Mouse (Mus musculus) ES-Bruce4 (cell line): ENCODE results near the gene Rest.

Experiments
- EP300 ChIP-seq: IDR thresholded peaks from 2 replicates; pipeline ENCODE4 v1.6.1; 2011; ENCODE audit warnings: low read depth, low read length; ENCODE audit not compliant: insufficient read depth
- POLR2A ChIP-seq: IDR thresholded peaks from one replicate; pipeline ENCODE4 v1.8.1; 2011; ENCODE audit warnings: low read length; ENCODE audit not compliant: insufficient read depth

DNA sequence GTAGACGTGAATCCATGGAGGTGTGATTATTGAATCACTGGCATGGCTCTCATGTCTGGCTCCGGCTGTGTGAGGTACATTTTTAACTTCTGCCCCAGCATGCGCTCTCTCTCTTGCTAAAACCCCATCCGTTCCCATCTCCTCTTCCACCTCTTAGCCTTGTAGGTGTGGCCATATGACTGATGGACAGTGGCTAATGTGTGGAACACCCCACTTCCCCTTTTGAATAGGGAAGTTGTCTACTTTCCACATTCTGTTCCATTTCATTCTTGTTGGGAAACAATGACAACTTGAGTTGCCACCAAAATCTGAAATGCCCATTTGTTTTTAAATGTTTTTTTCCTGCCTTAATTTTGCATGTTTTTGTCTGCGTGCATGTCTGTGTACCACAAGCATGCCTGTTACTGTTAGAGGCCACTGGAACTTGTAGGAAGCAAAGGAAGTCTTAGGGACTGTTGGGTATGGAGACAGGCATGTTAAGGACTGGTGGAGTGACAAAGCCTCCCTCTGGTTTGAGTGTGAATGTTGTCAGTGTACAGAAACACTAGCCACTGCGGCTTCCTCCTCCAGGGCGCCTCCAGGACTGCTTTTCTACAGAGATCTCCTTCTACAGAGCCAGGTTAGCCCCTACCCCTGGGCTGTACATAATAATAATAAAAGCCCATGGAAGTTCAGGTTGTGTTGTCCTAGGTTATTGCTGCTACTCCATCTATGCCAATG lies 27.7 kb downstream of the Rest start:
- TF ChIP-seq POLR2A (no peak), EP300 (no peak)
